Mouse (Mus musculus) neural tube, embryonic 15.5 days (tissue): ENCODE measurements around the gene Pknox1. TPM values are rescaled to one million over a fixed set of nuclear protein-coding genes. Genes with fewer than 3 reads are reported as not detected.
A peak's percentile ranks its signal among the peaks of the same experiment; 100 is the strongest.
"Not testable (repeated sequence)": the region's sequence is repeated elsewhere in the genome, so short reads cannot be mapped to it uniquely, and the experiment has no call there.

Experiments
- ATAC-seq: fragments of 200-750 bp; cut with Nextera tagmentation; 2 replicates; pipeline ENCODE4 v1.8.0; 2017; ENCODE audit warnings: mild to moderate bottlenecking, moderate TSS enrichment, moderate library complexity; ENCODE audit not compliant: low FRiP score
- H3K27ac ChIP-seq: fragments of 300-500 bp; sonication (generic); replicated peaks from 2 replicates; pipeline ENCODE4 v1.5.1; 2015; ENCODE audit warnings: mild to moderate bottlenecking, inconsistent platforms
- H3K27me3 ChIP-seq: fragments of 300-500 bp; sonication (generic); replicated peaks from 2 replicates; pipeline ENCODE4 v1.6.1; 2015; ENCODE audit warnings: inconsistent platforms
- H3K36me3 ChIP-seq: fragments of 300-500 bp; sonication (generic); 2 replicates; pipeline ENCODE4 v1.6.1; 2015; ENCODE audit warnings: inconsistent platforms
- H3K4me1 ChIP-seq: fragments of 300-500 bp; sonication (generic); 2 replicates; pipeline ENCODE4 v1.6.1; 2015; ENCODE audit warnings: inconsistent platforms
- H3K4me2 ChIP-seq: fragments of 300-500 bp; sonication (generic); 2 replicates; pipeline ENCODE4 v1.6.1; 2015; ENCODE audit warnings: inconsistent platforms, mild to moderate bottlenecking, moderate library complexity
- H3K4me3 ChIP-seq: fragments of 300-500 bp; sonication (generic); replicated peaks from 2 replicates; pipeline ENCODE4 v1.5.1; 2015; ENCODE audit warnings: mild to moderate bottlenecking, inconsistent platforms
- H3K9ac ChIP-seq: fragments of 300-500 bp; sonication (generic); replicated peaks from 2 replicates; pipeline ENCODE4 v1.6.1; 2015; ENCODE audit warnings: mild to moderate bottlenecking, inconsistent platforms
- H3K9me3 ChIP-seq: fragments of 300-500 bp; sonication (generic); replicated peaks from 2 replicates; pipeline ENCODE4 v1.6.1; 2016; ENCODE audit warnings: inconsistent platforms
- WGBS: fragments of 180-500 bp; shearing (Covaris S2); methylation state at CpG from one replicate; pipeline ENCODE4 v1.1.7; 2015; ENCODE audit warnings: mixed read lengths; 5-methylcytosine and 5-hydroxymethylcytosine counted together
- polyA plus RNA-seq: library from polyadenylated mRNA; unstranded; fragments of >200 nt; fragmentation: Nextera tagmentation; extraction: Ambion mirVana; gene quantifications from 2 replicates; pipeline ENCODE4 v1.2.1, GENCODE M21; 2015

Gene Pknox1
- polyA plus RNA-seq, 1 experiment from 2014 or later, result 43.4 TPM

DNA sequence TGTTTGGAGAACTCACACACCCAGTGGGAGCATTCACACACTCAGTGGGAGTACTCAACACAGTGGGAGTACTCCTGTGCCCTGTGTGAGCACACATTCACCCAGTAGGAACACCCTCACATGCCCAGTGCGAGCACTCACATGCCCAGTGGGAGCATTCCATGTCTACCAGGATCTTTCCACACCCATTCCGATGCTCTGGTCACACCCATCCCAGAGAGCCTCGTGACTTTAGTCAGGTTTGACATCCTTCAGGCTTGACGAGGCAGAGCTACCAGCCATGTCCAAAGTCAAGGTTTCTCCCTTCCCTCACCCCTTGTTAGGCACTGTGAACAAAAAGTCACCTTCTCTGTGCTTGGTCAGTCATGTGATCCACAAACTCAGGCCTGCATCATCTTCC, 29.2 kb upstream of the Pknox1 start:
- Histone ChIP-seq H3K4me2 (no peak overlapping the region), H3K9me3 (no peaks in the 10 kb centered on the region), H3K27ac (peak overlapping the region; percentile 88), H3K27me3 (no peaks in the 10 kb centered on the region), H3K4me1 (peaks cover 16% of the 10 kb centered on the region), H3K36me3 (peaks cover 14% of the 10 kb centered on the region), H3K4me3 (no peak overlapping the region), H3K9ac (no peak overlapping the region)
- peak; percentile 45; the same call in 1 of the 2 replicates for ATAC-seq
- WGBS, result 68% methylated on average over 4 of the region's 4 CpGs

DNA sequence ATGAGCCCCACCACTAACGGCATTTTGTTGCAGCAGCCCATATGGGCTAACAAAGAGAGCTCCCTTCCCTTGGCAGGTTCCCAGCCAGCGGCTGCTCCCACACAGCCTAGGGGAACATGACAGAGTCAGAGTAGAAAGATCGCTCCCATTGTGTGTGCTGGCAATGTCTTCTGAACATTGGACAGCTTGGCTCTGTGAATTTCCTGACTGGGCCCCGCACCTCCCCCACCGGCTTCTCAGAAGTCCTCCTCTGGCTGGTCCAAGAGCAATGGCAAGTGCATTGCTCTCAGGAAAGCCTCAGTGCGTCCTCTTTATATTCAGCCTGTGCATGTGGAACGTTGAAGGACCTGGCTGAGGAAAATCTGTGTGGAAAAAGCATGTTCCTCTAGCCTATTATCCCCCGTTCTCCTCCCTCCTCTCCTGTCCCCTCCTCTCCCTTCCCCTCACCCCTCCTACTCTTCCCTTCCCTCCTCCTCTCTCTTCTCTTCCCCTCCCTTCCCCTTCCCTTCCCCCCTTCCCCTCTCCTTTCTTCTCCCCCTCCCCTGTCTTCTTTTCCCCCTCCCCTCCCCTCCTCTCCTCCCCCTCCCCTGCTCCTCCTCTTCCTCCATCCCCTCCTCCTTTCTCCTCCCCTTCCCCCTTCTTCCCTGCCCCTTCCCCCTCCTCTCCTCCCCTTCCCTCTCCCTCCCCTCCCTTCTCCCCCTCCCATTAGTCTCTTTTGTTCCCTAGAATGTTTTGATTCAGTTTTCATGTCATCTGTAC, 28.5 kb upstream of the Pknox1 start:
- 16% methylated on average over 8 of the region's 8 CpGs for WGBS
- H3K27me3 ChIP-seq, result no peaks in the 10 kb centered on the region
- H3K36me3 ChIP-seq, result peaks cover 7% of the 10 kb centered on the region; the same call in 1 of the 2 replicates
- peak overlapping the region; percentile 88 for H3K27ac ChIP-seq
- no peak overlapping the region for H3K9ac ChIP-seq
- no peaks in the 10 kb centered on the region for H3K9me3 ChIP-seq
- peak; percentile 80 for ATAC-seq
- H3K4me3 ChIP-seq, result no peak overlapping the region
- H3K4me1 ChIP-seq, result peaks cover 19% of the 10 kb centered on the region
- H3K4me2 ChIP-seq, result peak overlapping the region; percentile 19; the same call in 1 of the 2 replicates

GRCm38 (mm10) chr17:31540101-31540500, 24.4 kb upstream of the Pknox1 start:
- H3K4me2 ChIP-seq, result no peak overlapping the region
- H3K4me3 ChIP-seq, result no peak overlapping the region
- no peaks in the 10 kb centered on the region for H3K27me3 ChIP-seq
- ATAC-seq, result no peak
- peaks cover 32% of the 10 kb centered on the region for H3K4me1 ChIP-seq
- no peak overlapping the region for H3K9ac ChIP-seq
- H3K9me3 ChIP-seq, result no peaks in the 10 kb centered on the region
- 59% methylated on average over 3 of the region's 3 CpGs for WGBS
- H3K27ac ChIP-seq, result 0 out of 2 replicates have a peak overlapping the region, but pooled peaks have one; percentile 60
- no peaks in the 10 kb centered on the region for H3K36me3 ChIP-seq

DNA sequence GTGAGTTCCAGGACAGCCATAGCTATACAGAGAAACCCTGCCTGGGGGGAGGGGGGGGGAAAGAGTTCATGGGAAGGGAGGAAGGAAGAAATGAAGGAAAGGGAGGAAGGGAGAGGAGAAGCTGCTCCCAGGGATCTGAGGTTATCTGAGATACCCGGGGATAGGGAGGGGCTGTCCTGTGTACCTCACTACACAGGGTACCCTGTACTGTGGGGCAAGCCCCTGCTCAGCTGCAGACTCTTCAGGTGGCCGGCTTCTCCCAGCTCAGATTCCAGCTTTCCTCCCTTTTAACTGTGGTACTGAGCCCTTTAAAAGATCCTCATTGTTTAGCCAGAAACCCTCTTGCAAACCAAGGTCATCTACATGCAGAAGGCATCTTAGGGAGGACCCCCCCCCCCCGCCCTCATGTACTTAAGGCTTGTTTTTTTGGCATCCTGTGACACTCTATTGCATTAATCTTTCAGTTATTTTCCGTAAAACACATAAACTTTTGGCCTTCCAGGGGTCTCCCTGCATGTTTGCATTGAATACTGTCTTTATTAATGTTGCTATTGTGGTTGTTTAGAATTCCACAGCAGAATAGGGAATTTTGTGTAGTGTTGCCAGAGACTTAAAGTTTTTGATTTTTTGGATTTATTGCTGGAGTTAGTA, 23.6 kb upstream of the Pknox1 start:
- Histone ChIP-seq H3K9ac (no peak overlapping the region), H3K4me3 (no peak overlapping the region), H3K4me2 (no peak overlapping the region), H3K36me3 (no peaks in the 10 kb centered on the region), H3K9me3 (no peaks in the 10 kb centered on the region), H3K27ac (peak overlapping the region; percentile 60), H3K27me3 (no peaks in the 10 kb centered on the region), H3K4me1 (peaks cover 24% of the 10 kb centered on the region)
- ATAC-seq, result peak; percentile 63
- WGBS, result 49% methylated on average over 4 of the region's 4 CpGs

- H3K9me3 ChIP-seq, result no peaks in the 10 kb centered on the region
- no peak overlapping the region for H3K4me3 ChIP-seq
- H3K36me3 ChIP-seq, result no peaks in the 10 kb centered on the region
- H3K9ac ChIP-seq, result no peak overlapping the region
- H3K4me2 ChIP-seq, result no peak overlapping the region
- H3K27me3 ChIP-seq, result no peaks in the 10 kb centered on the region
- peak overlapping the region; percentile 60 for H3K27ac ChIP-seq
- H3K4me1 ChIP-seq, result peaks cover 21% of the 10 kb centered on the region
- peak; percentile 64 for ATAC-seq
- 12% methylated on average over 6 of the region's 6 CpGs for WGBS
Observed at GRCm38 (mm10) chr17:31541460-31541831, 23.1 kb upstream of the Pknox1 start.

GRCm38 (mm10) chr17:31543574-31543973, 21.0 kb upstream of the Pknox1 start:
- Histone ChIP-seq H3K36me3 (no peaks in the 10 kb centered on the region), H3K27me3 (no peaks in the 10 kb centered on the region), H3K4me1 (peaks cover 21% of the 10 kb centered on the region), H3K27ac (0 out of 2 replicates have a peak overlapping the region, but pooled peaks have one; percentile 2), H3K4me3 (no peak overlapping the region), H3K9ac (no peak overlapping the region), H3K4me2 (no peak overlapping the region), H3K9me3 (no peaks in the 10 kb centered on the region)
- whole genome bisulfite sequencing, result 17% methylated on average over 6 of the region's 6 CpGs
- ATAC-seq, result no peak

GRCm38 (mm10) chr17:31546444-31547196, 17.9 kb upstream of the Pknox1 start:
- no peak for ATAC-seq
- WGBS, result 89% methylated on average over 9 of the region's 9 CpGs

DNA sequence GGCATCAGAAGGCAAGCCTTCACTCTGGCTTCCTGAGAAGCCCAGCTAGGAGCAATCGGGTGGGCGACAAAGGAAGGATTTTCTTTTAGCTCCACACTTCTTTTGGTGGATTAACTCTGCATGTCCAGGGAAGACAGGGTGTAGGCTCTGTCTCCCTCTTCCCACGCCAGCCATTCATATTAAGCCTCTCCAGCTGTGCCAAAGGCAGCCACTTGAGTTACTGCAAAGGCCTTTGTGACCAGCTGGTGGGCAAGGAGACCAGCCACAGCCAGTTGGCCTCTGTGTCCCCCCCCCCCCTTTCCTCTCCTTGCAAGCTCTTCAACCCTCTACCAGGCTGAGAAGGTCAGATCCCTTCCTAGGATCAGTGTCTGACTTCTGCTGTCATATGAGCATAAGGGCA, 16.6 kb upstream of the Pknox1 start:
- Histone ChIP-seq H3K4me1 (peaks cover 6% of the 10 kb centered on the region; the same call in 1 of the 2 replicates), H3K36me3 (no peaks in the 10 kb centered on the region), H3K27me3 (no peaks in the 10 kb centered on the region), H3K9ac (no peak overlapping the region), H3K9me3 (no peaks in the 10 kb centered on the region), H3K4me3 (no peak overlapping the region), H3K4me2 (no peak overlapping the region), H3K27ac (no peak overlapping the region)
- no peak for ATAC-seq
- 76% methylated on average over 3 of the region's 3 CpGs for WGBS

More at GRCm38 (mm10) chr17:31546444-31547196, 17.9 kb upstream of the Pknox1 start:
- H3K9me3 ChIP-seq, result no peaks in the 10 kb centered on the region
- H3K27ac ChIP-seq, result no peak overlapping the region
- H3K4me2 ChIP-seq, result no peak overlapping the region
- no peak overlapping the region for H3K4me3 ChIP-seq
- no peak overlapping the region for H3K9ac ChIP-seq
- H3K36me3 ChIP-seq, result no peaks in the 10 kb centered on the region
- H3K4me1 ChIP-seq, result peaks cover 12% of the 10 kb centered on the region
- no peaks in the 10 kb centered on the region for H3K27me3 ChIP-seq

GRCm38 (mm10) chr17:31549389-31549788, 15.1 kb upstream of the Pknox1 start:
- no peak overlapping the region for H3K4me2 ChIP-seq
- no peak overlapping the region for H3K27ac ChIP-seq
- H3K9ac ChIP-seq, result no peak overlapping the region
- no peaks in the 10 kb centered on the region for H3K36me3 ChIP-seq
- ATAC-seq, result no peak
- H3K4me3 ChIP-seq, result no peak overlapping the region
- H3K27me3 ChIP-seq, result no peaks in the 10 kb centered on the region
- H3K4me1 ChIP-seq, result no peaks in the 10 kb centered on the region
- WGBS, result 49% methylated on average over 8 of the region's 8 CpGs
- no peaks in the 10 kb centered on the region for H3K9me3 ChIP-seq

GRCm38 (mm10) chr17:31552601-31553000, 11.9 kb upstream of the Pknox1 start:
- not testable (repeated sequence) for ATAC-seq, H3K4me3 ChIP-seq, H3K9me3 ChIP-seq, H3K4me2 ChIP-seq, H3K27me3 ChIP-seq, H3K36me3 ChIP-seq, H3K9ac ChIP-seq, H3K27ac ChIP-seq
- H3K4me1 ChIP-seq, result peaks cover 13% of the 10 kb centered on the region
- 95% methylated on average over 23 of the region's 23 CpGs for WGBS

GRCm38 (mm10) chr17:31556253-31556652, 8.3 kb upstream of the Pknox1 start:
- 71% methylated on average over 4 of the region's 4 CpGs for WGBS
- Histone ChIP-seq H3K27me3 (no peaks in the 10 kb centered on the region), H3K9me3 (no peaks in the 10 kb centered on the region), H3K4me2 (no peak overlapping the region), H3K4me3 (no peak overlapping the region), H3K36me3 (no peaks in the 10 kb centered on the region), H3K4me1 (peaks cover 22% of the 10 kb centered on the region), H3K9ac (no peak overlapping the region), H3K27ac (peak overlapping the region; percentile 70; the same call in 1 of the 2 replicates)
- ATAC-seq, result no peak
